Mouse (Mus musculus): ENCODE data around the gene Vmn1r78. TPM values are rescaled to one million over a fixed set of nuclear protein-coding genes. Genes with fewer than 3 reads are reported as not detected.
"Not testable (repeated sequence)": the region's sequence is repeated elsewhere in the genome, so short reads cannot be mapped to it uniquely, and the experiment has no call there.

Vmn1r78 gene
- not detected in 2 replicates for polyA plus RNA-seq (2014; fragmentation: Nextera tagmentation; extraction: Ambion mirVana)

GRCm38 (mm10) chr7:12149957-12150356, at the start of gene Vmn1r78:
Gene Vmn1r78, plus strand, starts transcription at chr7:12150257.
- ATAC-seq (replicated peaks; ENCODE audit: insufficient number of reproducible peaks, low FRiP score, low TSS enrichment) = no peak
- no peak within 1 kb of the TSS for H3K9ac ChIP-seq (ENCODE audit: low read depth, low read length)
- H3K4me2 ChIP-seq = no peak within 1 kb of the TSS
- no peak within 1 kb of the TSS for H3K4me3 ChIP-seq (ENCODE audit: low read depth, low read length)
- H3K4me1 ChIP-seq (ENCODE audit: control insufficient read depth, insufficient read depth, low read length) = no peaks in the 10 kb centered on the region
- no peaks in the 10 kb centered on the region for H3K27me3 ChIP-seq (ENCODE audit: control insufficient read depth, insufficient read depth, low read length)
- H3K36me3 ChIP-seq (ENCODE audit: control insufficient read depth, insufficient read depth, low read length) = no peaks in the 10 kb centered on the region
- H3K27ac ChIP-seq (ENCODE audit: low read depth, low read length) = no peak within 1 kb of the TSS
- WGBS (ENCODE audit: insufficient replicate concordance) = 42% methylated on average over 2 of the region's 2 CpGs
- no peaks in the 10 kb centered on the region; the same call in 1 of the 2 replicates for H3K9me3 ChIP-seq (replicated peaks; ENCODE audit: control insufficient read depth, low read length)

GRCm38 (mm10) chr7:12156463-12156862, 6.4 kb downstream of the Vmn1r78 start:
- not testable (repeated sequence) for ATAC-seq (replicated peaks; ENCODE audit: insufficient number of reproducible peaks, low FRiP score, low TSS enrichment); H3K4me2 ChIP-seq; H3K27ac ChIP-seq (ENCODE audit: low read depth, low read length); H3K9me3 ChIP-seq (replicated peaks; ENCODE audit: control insufficient read depth, low read length); H3K27me3 ChIP-seq (ENCODE audit: control insufficient read depth, insufficient read depth, low read length); H3K4me1 ChIP-seq (ENCODE audit: control insufficient read depth, insufficient read depth, low read length); H3K9ac ChIP-seq (ENCODE audit: low read depth, low read length); H3K4me3 ChIP-seq (ENCODE audit: low read depth, low read length); H3K36me3 ChIP-seq (ENCODE audit: control insufficient read depth, insufficient read depth, low read length)
- WGBS (ENCODE audit: insufficient replicate concordance) = 41% methylated on average over 1 of the region's 1 CpGs

- not testable (repeated sequence) for H3K27ac ChIP-seq (ENCODE audit: low read depth, low read length); H3K9ac ChIP-seq (ENCODE audit: low read depth, low read length); H3K27me3 ChIP-seq (ENCODE audit: control insufficient read depth, insufficient read depth, low read length); H3K36me3 ChIP-seq (ENCODE audit: control insufficient read depth, insufficient read depth, low read length); H3K4me3 ChIP-seq (ENCODE audit: low read depth, low read length); ATAC-seq (replicated peaks; ENCODE audit: insufficient number of reproducible peaks, low FRiP score, low TSS enrichment); H3K4me2 ChIP-seq; H3K9me3 ChIP-seq (replicated peaks; ENCODE audit: control insufficient read depth, low read length); H3K4me1 ChIP-seq (ENCODE audit: control insufficient read depth, insufficient read depth, low read length)
Measured at GRCm38 (mm10) chr7:12170979-12171378, 20.9 kb downstream of the Vmn1r78 start, which contains the start of gene Vmn1r79. Gene Vmn1r79, plus strand, starts transcription at chr7:12171279.

- not testable (repeated sequence) for H3K27me3 ChIP-seq (ENCODE audit: control insufficient read depth, insufficient read depth, low read length)
Measured at GRCm38 (mm10) chr7:12172926-12173325, 22.9 kb downstream of the Vmn1r78 start.

GRCm38 (mm10) chr7:12188986-12189385, 38.9 kb downstream of the Vmn1r78 start, which contains the start of gene Vmn1r80:
Gene Vmn1r80, plus strand, starts transcription at chr7:12189286.
- 73% methylated on average over 1 of the region's 1 CpGs for WGBS (ENCODE audit: insufficient replicate concordance)
- H3K9me3 ChIP-seq (replicated peaks; ENCODE audit: control insufficient read depth, low read length) = no peaks in the 10 kb centered on the region
- no peak within 1 kb of the TSS for H3K27ac ChIP-seq (ENCODE audit: low read depth, low read length)
- no peak within 1 kb of the TSS for H3K9ac ChIP-seq (ENCODE audit: low read depth, low read length)
- no peaks in the 10 kb centered on the region for H3K36me3 ChIP-seq (ENCODE audit: control insufficient read depth, insufficient read depth, low read length)
- H3K27me3 ChIP-seq (ENCODE audit: control insufficient read depth, insufficient read depth, low read length) = no peaks in the 10 kb centered on the region
- H3K4me2 ChIP-seq = no peak within 1 kb of the TSS
- no peak for ATAC-seq (replicated peaks; ENCODE audit: insufficient number of reproducible peaks, low FRiP score, low TSS enrichment)
- H3K4me3 ChIP-seq (ENCODE audit: low read depth, low read length) = no peak within 1 kb of the TSS
- no peaks in the 10 kb centered on the region for H3K4me1 ChIP-seq (ENCODE audit: control insufficient read depth, insufficient read depth, low read length)

More at GRCm38 (mm10) chr7:12172926-12173325, 22.9 kb downstream of the Vmn1r78 start:
- H3K27ac ChIP-seq (ENCODE audit: low read depth, low read length); H3K4me1 ChIP-seq (ENCODE audit: control insufficient read depth, insufficient read depth, low read length); H3K9ac ChIP-seq (ENCODE audit: low read depth, low read length); H3K4me3 ChIP-seq (ENCODE audit: low read depth, low read length); H3K9me3 ChIP-seq (replicated peaks; ENCODE audit: control insufficient read depth, low read length); H3K4me2 ChIP-seq; ATAC-seq (replicated peaks; ENCODE audit: insufficient number of reproducible peaks, low FRiP score, low TSS enrichment); H3K36me3 ChIP-seq (ENCODE audit: control insufficient read depth, insufficient read depth, low read length): not testable (repeated sequence)
- WGBS (ENCODE audit: insufficient replicate concordance) = 58% methylated on average over 2 of the region's 2 CpGs

- H3K9ac ChIP-seq (ENCODE audit: low read depth, low read length) = no peak overlapping the region
- 68% methylated on average over 2 of the region's 2 CpGs for WGBS (ENCODE audit: insufficient replicate concordance)
- ATAC-seq (replicated peaks; ENCODE audit: insufficient number of reproducible peaks, low FRiP score, low TSS enrichment) = no peak
Measured at GRCm38 (mm10) chr7:12204141-12204540, 54.1 kb downstream of the Vmn1r78 start.

More at GRCm38 (mm10) chr7:12204141-12204540, 54.1 kb downstream of the Vmn1r78 start:
- H3K4me2 ChIP-seq = no peak overlapping the region
- peaks cover 4% of the 10 kb centered on the region; the same call in 1 of the 2 replicates for H3K9me3 ChIP-seq (replicated peaks; ENCODE audit: control insufficient read depth, low read length)
- no peaks in the 10 kb centered on the region for H3K4me1 ChIP-seq (ENCODE audit: control insufficient read depth, insufficient read depth, low read length)
- H3K27me3 ChIP-seq (ENCODE audit: control insufficient read depth, insufficient read depth, low read length) = no peaks in the 10 kb centered on the region
- no peak overlapping the region for H3K4me3 ChIP-seq (ENCODE audit: low read depth, low read length)
- no peaks in the 10 kb centered on the region for H3K36me3 ChIP-seq (ENCODE audit: control insufficient read depth, insufficient read depth, low read length)
- no peak overlapping the region for H3K27ac ChIP-seq (ENCODE audit: low read depth, low read length)

Other genes starting within 250 kb of the Vmn1r78 start
- not detected in 2 replicates for gene Vmn1r76, start 212.0 kb upstream of the Vmn1r78 start, polyA plus RNA-seq (2014; fragmentation: Nextera tagmentation; extraction: Ambion mirVana)
- gene Vmn1r77, start 113.5 kb upstream of the Vmn1r78 start, polyA plus RNA-seq (2014; fragmentation: Nextera tagmentation; extraction: Ambion mirVana) = not detected in 2 replicates
- not detected in 2 replicates for gene Vmn1r79, start 21.0 kb downstream of the Vmn1r78 start, polyA plus RNA-seq (2014; fragmentation: Nextera tagmentation; extraction: Ambion mirVana)
- not detected in 2 replicates for gene Vmn1r80, start 39.0 kb downstream of the Vmn1r78 start, polyA plus RNA-seq (2014; fragmentation: Nextera tagmentation; extraction: Ambion mirVana)
- gene Vmn1r81, start 118.0 kb downstream of the Vmn1r78 start, polyA plus RNA-seq (2014; fragmentation: Nextera tagmentation; extraction: Ambion mirVana) = not detected in 2 replicates
- not detected in 2 replicates for gene Vmn1r82, start 150.2 kb downstream of the Vmn1r78 start, polyA plus RNA-seq (2014; fragmentation: Nextera tagmentation; extraction: Ambion mirVana)
- not detected in 2 replicates for gene Vmn1r83, start 179.2 kb downstream of the Vmn1r78 start, polyA plus RNA-seq (2014; fragmentation: Nextera tagmentation; extraction: Ambion mirVana)
- gene Vmn1r84, start 219.0 kb downstream of the Vmn1r78 start, polyA plus RNA-seq (2014; fragmentation: Nextera tagmentation; extraction: Ambion mirVana) = not detected in 2 replicates